Mouse (Mus musculus) forebrain, embryonic 11.5 days (tissue): ENCODE results near the gene Prr14l. TPM values are rescaled to one million over a fixed set of nuclear protein-coding genes. Genes with fewer than 3 reads are reported as not detected.
"Not testable (repeated sequence)": the region's sequence is repeated elsewhere in the genome, so short reads cannot be mapped to it uniquely, and the experiment has no call there.

Experiments used
- ATAC-seq: fragments of 200-750 bp; cut with Nextera tagmentation; replicated peaks from 2 replicates; pipeline ENCODE4 v1.8.0; 2017; ENCODE audit warnings: moderate TSS enrichment; ENCODE audit not compliant: low FRiP score
- DNase-seq: peaks from one replicate; pipeline ENCODE4 v3.0.0-alpha.2; 2017; ENCODE audit warnings: low spot score
- H3K27ac ChIP-seq: fragments of 300-500 bp; sonication (generic); 2 replicates; pipeline ENCODE4 v1.5.1; 2014; ENCODE audit warnings: low read depth, low read length
- H3K27me3 ChIP-seq: fragments of 300-500 bp; sonication (generic); 2 replicates; pipeline ENCODE4 v1.6.1; 2014; ENCODE audit warnings: mild to moderate bottlenecking, low read length, mixed read lengths; ENCODE audit not compliant: control insufficient read depth, insufficient read depth
- H3K36me3 ChIP-seq: fragments of 300-500 bp; sonication (generic); 2 replicates; pipeline ENCODE4 v1.6.1; 2014; ENCODE audit warnings: mild to moderate bottlenecking, low read length, moderate library complexity, mixed read lengths; ENCODE audit not compliant: control insufficient read depth, insufficient read depth
- H3K4me1 ChIP-seq: fragments of 300-500 bp; sonication (generic); replicated peaks from 2 replicates; pipeline ENCODE4 v1.6.1; 2014; ENCODE audit warnings: low read length, mixed read lengths; ENCODE audit not compliant: control insufficient read depth, insufficient read depth
- H3K4me2 ChIP-seq: fragments of 300-500 bp; sonication (generic); 2 replicates; pipeline ENCODE4 v1.6.1; 2014; ENCODE audit warnings: low read depth, mild to moderate bottlenecking, low read length, moderate library complexity, mixed read lengths; ENCODE audit not compliant: severe bottlenecking
- H3K4me3 ChIP-seq: fragments of 300-500 bp; sonication (generic); 2 replicates; pipeline ENCODE4 v1.5.1; 2014; ENCODE audit warnings: low read depth, low read length
- H3K9ac ChIP-seq: fragments of 300-500 bp; sonication (generic); 2 replicates; pipeline ENCODE4 v1.6.1; 2014; ENCODE audit warnings: low read length
- H3K9me3 ChIP-seq: fragments of 300-500 bp; sonication (generic); 2 replicates; pipeline ENCODE4 v1.6.1; 2016; ENCODE audit warnings: low read length, mixed read lengths; ENCODE audit not compliant: control insufficient read depth
- WGBS: fragments of 180-500 bp; shearing (Covaris S2); extraction: QIAGEN DNeasy Blood & Tissue Kit; methylation state at CpG from one replicate; pipeline ENCODE4 v1.1.7; 2014; 5-methylcytosine and 5-hydroxymethylcytosine counted together
- polyA plus RNA-seq: library from polyadenylated mRNA; unstranded; fragments of >200 nt; fragmentation: Nextera tagmentation; extraction: Ambion mirVana; gene quantifications from 2 replicates; pipeline ENCODE4 v1.2.1, GENCODE M21; 2014

Prr14l gene
- polyA plus RNA-seq, 1 experiment from 2014 or later: 15.3 TPM

DNA sequence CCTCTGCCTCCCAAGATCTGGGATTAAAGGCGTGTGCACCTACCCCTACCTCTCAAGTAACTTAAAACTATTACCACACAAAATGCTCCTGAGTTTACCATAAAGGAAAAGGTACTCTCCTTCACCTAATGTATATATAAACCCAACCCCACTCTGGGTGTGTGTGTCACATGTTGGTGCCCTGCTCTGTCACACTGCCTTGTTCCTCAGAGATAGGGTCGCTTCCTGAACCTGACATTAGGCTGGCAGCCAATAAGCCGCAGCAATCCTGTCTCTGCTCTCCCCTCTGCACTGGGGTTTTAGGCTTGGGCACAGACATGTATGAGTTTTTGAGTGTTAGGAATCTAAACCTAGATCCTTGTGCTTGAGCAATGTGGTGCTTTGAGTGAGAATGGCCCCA is 75.9 kb downstream of the Prr14l start:
- no peaks in the 10 kb centered on the region for H3K9me3 ChIP-seq
- H3K27me3 ChIP-seq: no peaks in the 10 kb centered on the region
- no peak overlapping the region for H3K9ac ChIP-seq
- H3K4me2 ChIP-seq: no peak overlapping the region
- ATAC-seq: no peak
- no peaks in the 10 kb centered on the region for H3K36me3 ChIP-seq
- no peak overlapping the region for H3K27ac ChIP-seq
- no peak for DNase-seq
- no peak overlapping the region for H3K4me3 ChIP-seq
- WGBS: 91% methylated on average over 3 of the region's 3 CpGs
- H3K4me1 ChIP-seq: no peaks in the 10 kb centered on the region

DNA sequence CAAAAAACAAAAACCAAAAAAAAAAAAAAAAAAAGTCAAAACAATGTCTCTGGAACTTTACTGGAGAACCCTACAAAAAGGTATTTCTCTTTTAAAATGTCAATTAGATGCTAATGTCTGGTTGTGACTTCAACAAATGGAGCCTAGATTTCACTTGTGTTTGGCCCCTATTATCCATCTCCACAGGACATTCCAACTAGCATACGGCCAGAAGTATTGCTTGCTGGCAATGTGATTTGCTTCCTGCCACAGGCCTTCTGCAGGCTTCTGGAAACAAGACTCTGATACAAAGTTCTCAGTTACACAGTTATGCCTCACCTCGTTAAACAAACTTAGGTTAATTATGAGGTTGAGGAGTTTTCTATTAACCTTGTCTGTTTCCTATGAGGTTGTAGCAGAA is 81.7 kb downstream of the Prr14l start:
- ATAC-seq: no peak
- Histone ChIP-seq H3K9me3 (no peaks in the 10 kb centered on the region), H3K9ac (no peak overlapping the region), H3K36me3 (no peaks in the 10 kb centered on the region), H3K4me3 (no peak overlapping the region), H3K27ac (no peak overlapping the region), H3K27me3 (no peaks in the 10 kb centered on the region), H3K4me2 (no peak overlapping the region), H3K4me1 (no peaks in the 10 kb centered on the region)
- DNase-seq: no peak
- 77% methylated on average over 2 of the region's 2 CpGs for WGBS

DNA sequence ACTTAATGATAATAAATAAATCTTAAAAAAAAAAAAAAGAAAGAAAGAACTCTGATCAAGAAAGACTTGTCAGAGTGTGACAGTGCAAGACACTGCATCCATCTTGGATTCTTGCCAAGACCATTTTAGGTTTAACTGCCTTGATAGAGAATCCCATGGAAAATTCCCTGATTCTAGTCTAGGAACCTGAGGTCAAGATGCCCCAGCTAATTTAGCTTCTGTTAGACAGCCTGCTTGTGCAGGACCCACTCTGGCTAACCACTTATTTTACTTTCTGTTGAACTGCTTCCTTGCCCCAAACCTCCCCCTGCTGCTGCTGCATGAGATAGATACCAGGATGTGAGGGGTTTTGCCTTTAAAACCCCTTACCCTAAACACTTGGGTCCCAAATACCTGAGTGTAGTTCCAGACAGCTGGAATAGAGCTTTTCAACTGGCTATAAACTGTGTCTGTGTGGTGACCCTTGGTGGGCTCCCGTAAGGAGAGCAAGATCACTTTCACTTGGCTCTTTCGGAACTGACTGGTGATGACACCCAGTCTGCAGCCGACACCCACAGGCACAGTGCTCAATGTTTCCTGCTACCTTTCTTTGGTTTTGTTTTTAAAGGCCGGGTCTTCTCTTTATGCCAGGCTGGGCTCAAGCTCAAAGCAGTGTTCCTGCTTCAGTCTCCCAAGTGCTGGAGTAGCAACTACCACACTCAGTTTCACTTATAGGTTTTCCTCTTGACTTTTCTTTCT is 86.3 kb downstream of the Prr14l start:
- ATAC-seq (no peak), DNase-seq (no peak)
- Histone ChIP-seq H3K4me1 (no peaks in the 10 kb centered on the region), H3K4me3 (no peak overlapping the region), H3K4me2 (no peak overlapping the region), H3K27me3 (no peaks in the 10 kb centered on the region), H3K36me3 (no peaks in the 10 kb centered on the region), H3K27ac (no peak overlapping the region), H3K9me3 (no peaks in the 10 kb centered on the region), H3K9ac (no peak overlapping the region)
- 89% methylated on average over 4 of the region's 4 CpGs for WGBS

DNA sequence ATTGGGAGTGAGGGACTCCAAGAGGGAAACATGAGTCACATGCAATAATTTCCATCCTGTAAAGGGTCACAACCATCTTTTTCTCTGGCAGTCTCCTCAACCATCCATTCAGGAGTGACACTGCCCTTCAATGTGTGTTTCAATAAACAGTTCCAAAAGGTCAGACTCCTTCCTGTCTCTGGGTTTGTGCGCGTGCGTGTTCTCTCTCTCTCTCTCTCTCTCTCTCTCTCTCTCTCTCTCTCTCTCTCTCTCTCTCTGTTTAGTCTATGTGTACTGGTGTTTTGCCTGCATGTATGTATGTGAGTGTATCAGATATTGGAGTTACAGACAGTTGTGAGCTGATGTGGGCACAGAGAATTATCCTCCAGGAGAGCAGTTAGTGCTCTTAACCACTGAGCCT is 87.1 kb downstream of the Prr14l start:
- Histone ChIP-seq H3K27me3 (no peaks in the 10 kb centered on the region), H3K9ac (no peak overlapping the region), H3K9me3 (no peaks in the 10 kb centered on the region), H3K36me3 (no peaks in the 10 kb centered on the region), H3K4me1 (no peaks in the 10 kb centered on the region), H3K4me3 (no peak overlapping the region), H3K27ac (no peak overlapping the region), H3K4me2 (no peak overlapping the region)
- 97% methylated on average over 3 of the region's 3 CpGs for WGBS
- DNase-seq (no peak), ATAC-seq (no peak)

DNA sequence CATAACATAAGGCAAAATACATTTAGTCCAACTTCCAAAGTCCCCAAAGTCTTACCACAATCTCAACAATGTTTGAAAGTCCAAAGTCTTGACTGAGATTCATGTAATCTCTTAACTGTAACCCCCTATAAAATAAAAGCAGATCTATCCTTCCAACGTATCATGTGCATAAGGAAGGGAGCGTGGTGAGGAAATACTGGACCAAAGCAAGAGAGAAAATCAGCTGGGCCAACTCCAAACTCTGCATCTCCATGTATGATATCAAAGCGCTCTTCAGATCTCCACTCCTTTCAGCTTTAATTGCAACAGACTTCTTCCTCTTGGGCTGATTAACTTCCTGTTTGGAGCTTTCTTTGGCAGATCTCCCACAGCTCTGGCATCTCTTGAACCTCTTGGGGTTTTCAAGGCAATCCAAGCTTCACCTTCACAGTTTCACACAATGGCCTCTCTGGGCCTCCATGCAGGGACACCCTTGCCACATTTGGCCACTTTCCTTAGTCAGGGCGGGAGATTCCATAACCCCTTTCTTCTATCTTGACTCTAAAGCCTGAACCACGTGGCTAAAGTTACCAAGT is 92.4 kb downstream of the Prr14l start:
- Histone ChIP-seq H3K4me3 (no peak overlapping the region), H3K9me3 (no peaks in the 10 kb centered on the region), H3K9ac (no peak overlapping the region), H3K4me1 (no peaks in the 10 kb centered on the region), H3K36me3 (no peaks in the 10 kb centered on the region), H3K27ac (no peak overlapping the region), H3K27me3 (no peaks in the 10 kb centered on the region), H3K4me2 (no peak overlapping the region)
- DNase-seq: no peak
- no peak for ATAC-seq
- WGBS: 97% methylated on average over 5 of the region's 5 CpGs

DNA sequence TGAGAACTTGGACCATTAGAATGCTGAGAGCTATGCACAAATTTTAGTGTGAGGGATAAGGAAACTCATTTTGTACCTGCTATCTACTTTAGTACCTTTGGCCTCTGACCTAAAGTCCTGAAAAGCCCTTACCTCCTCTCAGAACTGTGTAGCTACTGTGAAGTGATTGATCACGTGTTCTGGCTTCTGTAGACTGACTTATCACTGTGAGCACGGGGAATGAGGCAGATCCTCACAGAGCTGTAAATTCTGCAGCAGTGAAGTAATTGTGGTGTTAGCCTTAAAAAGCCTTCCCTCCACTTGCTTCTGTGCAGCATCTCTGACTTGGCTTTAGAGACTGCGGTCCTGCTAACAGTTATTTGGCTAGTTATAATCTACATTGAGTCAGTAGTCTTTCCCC is 93.3 kb downstream of the Prr14l start:
- Histone ChIP-seq H3K4me1 (no peaks in the 10 kb centered on the region), H3K36me3 (no peaks in the 10 kb centered on the region), H3K4me3 (no peak overlapping the region), H3K27ac (no peak overlapping the region), H3K9ac (no peak overlapping the region), H3K27me3 (no peaks in the 10 kb centered on the region), H3K9me3 (no peaks in the 10 kb centered on the region), H3K4me2 (no peak overlapping the region)
- no peak for DNase-seq
- WGBS: 93% methylated on average over 3 of the region's 3 CpGs
- ATAC-seq: no peak

DNA sequence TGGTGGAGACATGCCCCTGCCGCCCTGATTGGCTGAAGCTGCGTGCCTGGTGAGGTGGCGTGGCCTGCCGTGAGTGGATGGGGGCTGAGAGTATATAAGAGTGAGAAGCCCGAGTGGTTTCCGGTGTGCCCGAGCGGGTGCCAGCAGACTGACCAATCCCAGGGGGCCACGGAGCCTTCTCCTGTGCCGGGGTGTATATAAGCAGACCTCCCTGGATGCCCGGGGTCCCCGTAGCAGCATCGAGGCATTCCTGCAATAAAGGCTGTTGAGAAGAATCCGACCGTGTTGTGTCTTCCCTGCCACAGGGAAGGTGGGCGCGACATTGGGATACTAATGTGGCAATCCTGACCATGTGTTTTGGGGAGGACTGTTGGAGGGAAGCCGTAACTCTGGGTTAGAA is 93.7 kb downstream of the Prr14l start:
- not testable (repeated sequence) for H3K9ac ChIP-seq, DNase-seq, H3K4me3 ChIP-seq, ATAC-seq, H3K9me3 ChIP-seq, H3K27ac ChIP-seq, H3K27me3 ChIP-seq, H3K36me3 ChIP-seq, H3K4me2 ChIP-seq, H3K4me1 ChIP-seq
- WGBS: 96% methylated on average over 14 of the region's 18 CpGs

DNA sequence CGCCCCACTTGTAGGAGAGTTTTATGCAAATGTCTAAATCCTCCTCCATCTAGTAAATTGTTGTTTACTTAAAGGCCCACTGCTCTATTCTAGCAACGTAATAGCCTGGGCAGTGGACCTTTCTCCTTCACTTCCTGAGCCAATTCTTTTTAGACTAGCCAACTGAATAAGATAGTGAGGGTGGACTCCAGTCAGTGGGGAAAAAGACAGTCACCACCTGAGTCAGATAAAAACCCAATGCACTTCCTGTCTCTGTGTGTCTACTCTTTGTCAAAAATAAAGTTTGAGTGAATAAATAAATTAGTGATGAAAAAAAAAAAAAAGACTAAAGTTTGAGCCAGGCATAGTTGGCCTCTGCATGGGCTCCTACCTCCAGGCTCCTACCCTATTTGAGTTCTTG is 94.4 kb downstream of the Prr14l start:
- no peak overlapping the region for H3K4me3 ChIP-seq
- DNase-seq (no peak), ATAC-seq (no peak)
- no peaks in the 10 kb centered on the region for H3K4me1 ChIP-seq
- H3K36me3 ChIP-seq: no peaks in the 10 kb centered on the region
- H3K27ac ChIP-seq: no peak overlapping the region
- WGBS: 84% methylated on average over 2 of the region's 2 CpGs
- H3K27me3 ChIP-seq: no peaks in the 10 kb centered on the region
- no peak overlapping the region for H3K9ac ChIP-seq
- no peak overlapping the region for H3K4me2 ChIP-seq
- no peaks in the 10 kb centered on the region for H3K9me3 ChIP-seq

DNA sequence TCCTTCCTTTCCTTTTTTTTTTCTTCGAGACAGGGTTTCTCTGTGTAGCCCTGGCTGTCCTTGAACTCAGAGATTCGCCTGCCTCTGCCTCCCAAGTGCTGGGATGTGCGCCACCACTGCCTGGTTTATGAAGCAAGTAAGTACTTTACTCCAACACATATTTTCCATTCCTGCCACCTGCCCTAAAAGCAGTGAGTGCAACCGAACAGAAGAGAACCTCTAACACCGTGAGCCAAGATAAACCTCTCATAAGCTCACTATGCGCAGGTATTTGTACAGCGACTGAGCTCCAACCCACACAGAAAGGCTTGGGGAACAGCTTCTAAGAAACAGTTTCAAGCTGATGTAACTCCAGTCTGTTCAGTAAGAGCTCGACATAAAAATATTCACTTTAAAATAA is 97.9 kb downstream of the Prr14l start:
- H3K4me3 ChIP-seq: no peak overlapping the region
- H3K27me3 ChIP-seq: no peaks in the 10 kb centered on the region
- no peaks in the 10 kb centered on the region for H3K9me3 ChIP-seq
- DNase-seq: no peak
- no peak for ATAC-seq
- no peaks in the 10 kb centered on the region for H3K4me1 ChIP-seq
- H3K27ac ChIP-seq: no peak overlapping the region
- 92% methylated on average over 8 of the region's 8 CpGs for WGBS
- H3K36me3 ChIP-seq: no peaks in the 10 kb centered on the region
- no peak overlapping the region for H3K4me2 ChIP-seq
- H3K9ac ChIP-seq: no peak overlapping the region
